Mouse (Mus musculus): ENCODE results near the gene Klf11.
"Not testable (repeated sequence)": the region's sequence is repeated elsewhere in the genome, so short reads cannot be mapped to it uniquely, and the experiment has no call there.

Klf11 gene

DNA sequence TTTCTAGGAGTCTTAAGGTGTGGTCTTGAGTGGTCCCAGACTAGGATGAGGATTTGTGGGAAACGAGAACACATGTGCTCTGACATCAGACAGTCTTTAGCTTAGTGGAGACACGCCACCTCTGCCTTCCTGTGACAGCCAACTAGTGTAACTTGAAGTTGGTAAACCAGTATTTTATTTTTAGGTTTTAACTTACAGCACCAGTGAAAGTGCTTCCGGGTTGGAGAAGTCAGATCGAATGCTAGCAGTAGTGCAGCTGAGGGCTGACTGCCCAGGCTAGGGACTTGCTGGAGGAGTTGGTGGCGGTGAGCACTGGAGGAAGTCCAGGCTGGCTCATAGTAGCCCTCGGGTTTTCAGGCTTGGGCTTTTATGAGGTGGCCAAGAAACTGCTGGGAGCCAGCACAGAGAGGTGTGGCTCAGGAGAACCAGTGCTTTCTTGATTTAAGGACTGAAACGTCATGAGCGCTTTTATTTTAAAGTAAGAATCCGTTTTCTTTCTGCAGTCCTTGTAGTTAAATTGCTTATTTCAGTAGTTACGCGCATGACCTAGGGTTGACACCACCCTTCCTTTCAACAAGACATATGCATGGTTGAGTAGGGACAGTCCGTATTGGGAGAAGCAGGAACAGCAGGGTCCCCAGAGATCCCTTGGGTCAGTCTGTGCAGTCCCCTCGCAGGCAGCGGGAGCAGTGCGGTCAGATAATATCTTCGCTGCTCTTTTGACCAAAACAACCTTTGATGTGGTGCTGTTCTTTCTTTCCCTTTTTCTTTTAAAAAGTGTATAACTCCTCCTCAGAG lies 3.2 kb downstream of the Klf11 start:
- DNase-seq (ENCODE audit: low read depth, low spot score) = no peak

DNA sequence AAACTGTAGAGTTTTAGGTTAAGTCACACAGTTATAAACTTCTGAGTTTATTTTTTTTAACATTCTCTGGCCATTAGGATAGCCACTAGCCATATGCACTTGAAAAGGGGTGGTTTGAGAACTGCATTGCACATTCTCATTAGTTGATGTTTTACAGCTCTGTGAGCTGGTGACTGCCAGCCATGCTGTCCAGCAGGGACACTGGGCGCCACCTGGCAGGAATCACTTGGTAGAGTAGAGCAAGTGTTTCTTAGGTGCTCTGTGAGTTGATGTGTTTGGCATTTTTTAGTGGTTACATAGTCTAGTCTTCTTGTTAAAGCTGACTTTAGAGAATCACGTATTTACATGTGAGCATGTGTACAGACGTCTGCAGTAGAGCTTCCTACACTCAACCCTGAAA lies 5.4 kb downstream of the Klf11 start:
- DNase-seq (ENCODE audit: low read depth, low spot score) = no peak

DNA sequence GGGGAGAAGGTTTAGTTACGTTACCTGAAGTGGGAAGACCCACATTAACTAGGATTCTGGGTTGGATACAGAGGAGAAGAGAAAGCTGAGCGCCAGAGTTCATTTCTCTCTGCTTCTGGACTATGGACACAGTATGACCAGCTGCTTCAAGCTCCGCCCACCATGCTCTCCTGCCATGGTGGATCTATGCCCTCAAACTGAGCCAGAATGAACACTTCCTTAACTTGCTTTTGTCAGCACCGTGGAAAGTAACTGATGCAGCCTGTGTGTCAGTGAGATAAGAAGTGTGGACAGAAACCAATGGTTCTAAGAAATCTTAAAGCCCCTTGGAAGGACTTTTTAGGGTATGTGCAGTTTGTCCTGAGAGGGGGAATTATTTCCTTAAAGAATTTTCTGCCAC lies 7.9 kb downstream of the Klf11 start:
- DNase-seq (ENCODE audit: low read depth, low spot score) = no peak

DNA sequence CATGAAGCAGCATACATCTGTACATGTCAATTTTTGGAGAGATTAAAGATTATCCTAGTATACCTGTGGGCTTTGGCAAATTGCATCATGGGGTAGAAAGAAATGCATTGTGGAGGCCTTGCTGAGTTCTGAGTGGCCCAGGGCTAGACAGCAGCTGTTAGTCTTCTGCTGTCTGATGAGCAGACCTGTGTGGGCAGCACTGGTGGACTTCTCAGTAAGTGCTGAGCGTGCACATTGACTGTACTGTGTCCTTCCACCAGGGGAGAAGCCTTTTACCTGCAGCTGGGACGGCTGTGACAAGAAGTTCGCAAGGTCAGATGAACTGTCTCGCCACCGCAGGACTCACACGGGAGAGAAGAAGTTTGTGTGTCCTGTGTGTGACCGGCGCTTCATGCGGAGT lies 8.8 kb downstream of the Klf11 start:
- DNase-seq (ENCODE audit: low read depth, low spot score) = no peak

- no peak for DNase-seq (ENCODE audit: low read depth, low spot score)
Measured at GRCm38 (mm10) chr12:24661100-24661499, 10.0 kb downstream of the Klf11 start.

DNA sequence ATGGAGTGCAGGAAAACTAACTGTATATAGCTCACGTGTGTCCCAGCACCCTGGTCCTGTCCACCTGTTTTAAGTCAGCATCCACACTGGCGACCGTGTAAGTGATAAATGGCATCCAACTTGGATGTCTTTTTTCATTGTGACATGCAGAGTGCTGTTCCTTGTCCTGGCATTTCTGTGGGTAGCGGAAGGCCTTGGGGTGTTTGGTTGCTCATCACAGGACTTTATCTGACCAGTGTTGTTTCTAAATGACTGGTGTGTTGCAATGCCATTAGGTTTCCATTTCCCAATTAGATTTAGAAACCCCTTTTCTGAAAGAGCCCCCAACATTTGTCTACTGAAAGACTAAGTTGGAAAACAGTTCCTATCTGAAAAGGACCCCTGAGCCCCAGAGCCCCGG lies 11.1 kb downstream of the Klf11 start:
- DNase-seq (ENCODE audit: low read depth, low spot score) = no peak

DNA sequence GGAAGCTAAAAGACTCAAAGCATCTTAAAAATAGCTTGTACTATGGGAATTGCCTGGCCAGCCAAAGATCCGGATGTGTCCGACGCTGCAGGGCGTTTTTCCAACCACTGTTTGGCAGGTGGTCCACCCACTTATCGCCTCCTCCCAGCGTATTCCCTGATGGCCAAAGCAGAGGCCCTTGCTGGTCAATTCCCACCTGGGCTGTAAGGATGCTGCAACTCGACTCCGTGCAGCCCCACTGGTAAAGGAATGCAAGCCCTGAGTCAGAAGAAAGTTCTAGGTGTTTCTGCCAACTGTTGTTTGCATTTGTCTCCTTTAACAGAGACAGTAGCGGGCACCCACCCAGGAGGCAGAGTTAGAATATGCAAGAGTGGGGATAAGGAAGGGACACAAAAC lies 29.0 kb downstream of the Klf11 start:
- no peak for DNase-seq (ENCODE audit: low read depth, low spot score)

- DNase-seq (ENCODE audit: low read depth, low spot score) = no peak
Measured at GRCm38 (mm10) chr12:24680492-24681285, 29.6 kb downstream of the Klf11 start.

DNA sequence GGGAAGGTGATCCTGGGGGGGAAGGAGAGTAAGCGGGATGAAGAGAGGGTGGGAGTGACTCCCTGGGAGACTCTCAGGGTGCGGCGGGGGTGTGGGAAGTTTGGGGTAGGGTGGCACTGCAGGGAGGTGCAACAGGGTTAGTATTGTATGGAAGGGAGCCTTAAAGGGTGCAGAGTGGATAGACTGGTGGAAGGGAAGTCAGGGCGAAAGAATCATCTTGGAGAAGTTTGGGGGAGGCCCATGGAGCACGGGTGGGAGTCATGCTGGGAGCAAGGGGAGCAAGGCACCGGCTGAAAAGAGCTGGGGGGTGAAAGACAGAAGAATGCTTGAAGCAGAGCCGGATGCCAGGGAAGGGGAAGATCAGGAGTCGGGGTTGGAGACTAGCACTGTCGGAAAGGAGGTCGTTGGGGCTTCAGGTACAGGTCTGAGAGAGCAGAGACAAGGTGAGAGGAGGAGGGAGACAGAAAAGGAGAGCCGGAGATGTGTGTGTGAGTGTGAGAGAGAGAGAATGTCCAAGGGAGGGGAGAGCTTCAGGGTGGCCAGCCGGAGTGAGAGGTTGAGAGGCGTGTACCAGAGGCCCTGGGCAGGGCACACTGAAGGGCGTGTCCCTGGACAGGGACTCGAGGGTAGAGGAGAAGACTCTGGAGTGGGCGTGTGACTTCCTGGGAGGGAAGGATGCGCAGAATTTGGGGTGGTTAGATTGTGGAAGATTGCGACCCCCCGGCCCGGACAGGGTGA lies 30.4 kb downstream of the Klf11 start, which contains the start of gene Cys1:
Cys1 (minus strand) TSS at position 528 of the 738 bp plus-strand sequence.
- no peak for DNase-seq (ENCODE audit: low read depth, low spot score)

GRCm38 (mm10) chr12:24682563-24682962 lies 31.5 kb downstream of the Klf11 start:
- DNase-seq (ENCODE audit: low read depth, low spot score) = no peak

DNA sequence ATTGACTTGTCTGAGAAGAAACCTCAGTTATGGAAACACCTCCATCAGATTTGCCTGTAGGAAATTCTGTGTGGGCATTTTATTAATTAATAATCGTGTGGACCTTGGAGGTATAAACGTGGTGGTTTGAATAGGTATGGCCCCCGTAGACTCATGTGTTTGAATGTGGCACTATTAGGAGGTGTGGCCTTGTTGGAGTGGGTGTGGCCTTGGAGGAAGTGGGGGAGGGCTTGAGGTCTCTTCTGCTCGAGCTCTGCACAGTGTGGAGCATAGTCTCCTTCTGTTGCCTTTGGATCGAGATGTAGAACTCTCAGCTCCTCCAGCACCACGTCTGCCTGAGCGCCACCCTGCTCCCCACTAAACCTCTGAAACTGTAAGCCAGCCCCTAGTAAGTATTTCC lies 32.4 kb downstream of the Klf11 start:
- no peak for DNase-seq (ENCODE audit: low read depth, low spot score)

DNA sequence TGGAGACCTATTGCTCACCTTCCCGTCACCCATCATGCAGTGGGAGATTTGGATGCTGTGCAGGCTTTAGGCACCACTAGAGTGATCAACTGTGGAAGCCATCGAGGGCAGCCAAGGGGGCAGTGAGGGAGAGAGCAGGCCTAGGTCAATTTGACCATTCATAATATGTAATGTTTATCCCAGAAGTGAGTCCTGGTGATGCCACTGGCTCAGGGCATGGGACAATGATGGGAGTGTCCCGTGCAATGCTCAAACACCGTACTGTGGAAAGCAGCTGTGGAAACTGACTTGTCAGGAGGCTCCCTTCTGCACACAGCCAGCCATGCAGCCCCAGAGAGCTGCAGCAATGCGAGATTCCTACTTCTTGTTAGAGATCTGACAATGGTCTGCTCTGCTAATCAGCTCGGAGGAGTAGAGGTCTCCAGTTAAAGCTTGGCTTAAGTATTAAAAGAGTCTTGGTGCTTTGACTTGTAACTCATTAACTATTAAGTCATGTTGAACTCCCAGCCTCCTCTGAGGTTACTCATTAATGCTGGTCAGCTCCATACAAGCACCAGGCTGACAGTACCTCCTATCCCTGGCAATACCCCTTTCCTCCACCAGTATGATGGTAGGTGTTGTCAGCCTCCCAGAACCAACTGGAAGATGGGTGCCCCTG lies 35.1 kb downstream of the Klf11 start:
- DNase-seq (ENCODE audit: low read depth, low spot score) = no peak

DNA sequence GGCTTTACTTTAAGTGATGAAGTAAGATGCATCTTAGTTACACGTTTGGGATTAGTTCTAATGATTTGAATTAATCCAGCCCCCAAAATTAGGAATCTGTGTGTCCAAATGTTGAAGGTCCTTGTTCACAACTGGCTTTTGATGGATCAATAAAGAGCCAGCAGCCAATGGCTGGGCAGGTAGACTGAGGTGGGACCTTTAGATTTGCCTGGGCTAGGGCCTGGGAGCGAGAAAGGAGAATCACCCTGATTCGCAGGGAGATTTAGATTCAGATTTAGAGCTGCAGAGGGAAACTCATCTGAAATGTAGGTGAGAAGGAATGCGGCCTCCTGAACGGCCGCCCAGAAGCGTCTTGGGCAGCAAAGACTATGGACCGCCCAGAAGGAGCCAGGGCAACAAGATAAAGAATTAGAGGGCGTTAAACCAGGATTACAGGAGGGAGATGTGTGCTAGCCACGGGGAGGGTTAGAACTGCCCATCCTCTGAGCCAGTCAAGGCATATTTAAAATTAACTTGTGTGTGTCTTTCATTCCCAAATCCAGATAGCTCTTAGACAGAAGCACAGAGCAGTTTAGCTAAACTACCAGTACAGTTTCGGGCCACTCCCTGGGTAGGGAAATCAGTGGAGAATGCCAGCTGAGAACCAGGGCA lies 35.7 kb downstream of the Klf11 start:
- DNase-seq (ENCODE audit: low read depth, low spot score) = no peak

DNA sequence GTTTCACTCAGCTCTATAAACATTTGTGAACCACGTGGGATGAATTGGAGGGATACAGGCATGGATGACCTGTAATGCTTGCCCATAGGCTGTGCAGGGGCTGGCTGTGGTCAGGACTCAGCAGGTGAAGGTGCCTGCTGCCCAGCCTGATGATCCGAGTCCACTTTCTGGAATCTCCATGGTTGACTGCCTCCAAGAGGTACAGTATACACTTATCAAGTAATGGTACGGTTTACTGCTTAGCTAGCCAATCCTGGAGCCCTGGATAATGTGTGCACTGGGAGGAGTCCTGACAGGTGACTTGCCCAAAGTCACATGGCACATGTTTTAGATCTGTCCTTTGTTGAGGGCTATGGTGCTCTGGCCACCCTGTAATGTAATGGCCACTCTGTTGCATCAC lies 39.3 kb downstream of the Klf11 start:
- no peak for DNase-seq (ENCODE audit: low read depth, low spot score)

GRCm38 (mm10) chr12:24696500-24697483 lies 45.7 kb downstream of the Klf11 start:
- DNase-seq (ENCODE audit: low read depth, low spot score) = no peak

DNA sequence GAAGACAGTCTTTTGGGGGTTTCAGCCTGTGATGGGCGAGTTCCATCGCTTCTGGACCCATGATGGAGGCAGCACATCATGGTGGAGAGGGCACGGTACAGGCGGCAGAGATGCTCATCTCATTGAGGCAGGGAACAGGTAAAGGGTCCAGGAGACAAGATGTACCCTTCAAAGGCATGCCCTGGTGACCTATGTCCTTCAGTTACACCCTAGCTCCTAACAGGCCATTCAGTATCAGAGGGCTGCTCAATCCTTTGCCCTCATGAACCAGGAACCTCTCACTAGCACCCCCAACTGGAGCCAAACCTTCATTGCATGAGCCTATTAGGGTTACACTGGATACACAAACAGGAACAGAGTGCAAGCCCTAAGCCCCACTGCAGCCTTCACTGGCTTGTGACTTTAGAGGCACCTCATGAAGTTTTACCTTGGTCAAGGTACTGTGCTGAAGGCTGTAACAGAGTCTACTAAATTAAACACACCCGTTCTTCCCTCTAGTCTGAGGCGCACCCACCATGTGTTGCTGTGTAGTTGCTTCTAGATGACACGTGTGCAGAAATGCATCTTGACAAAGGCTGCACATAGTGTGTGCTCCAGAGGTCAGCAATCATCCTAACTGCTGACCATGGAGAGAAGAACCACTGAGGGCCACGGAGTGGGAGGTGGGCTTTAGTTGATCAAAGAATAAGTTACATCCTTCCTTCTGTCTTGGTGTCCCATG lies 46.6 kb downstream of the Klf11 start:
- no peak for DNase-seq (ENCODE audit: low read depth, low spot score)

DNA sequence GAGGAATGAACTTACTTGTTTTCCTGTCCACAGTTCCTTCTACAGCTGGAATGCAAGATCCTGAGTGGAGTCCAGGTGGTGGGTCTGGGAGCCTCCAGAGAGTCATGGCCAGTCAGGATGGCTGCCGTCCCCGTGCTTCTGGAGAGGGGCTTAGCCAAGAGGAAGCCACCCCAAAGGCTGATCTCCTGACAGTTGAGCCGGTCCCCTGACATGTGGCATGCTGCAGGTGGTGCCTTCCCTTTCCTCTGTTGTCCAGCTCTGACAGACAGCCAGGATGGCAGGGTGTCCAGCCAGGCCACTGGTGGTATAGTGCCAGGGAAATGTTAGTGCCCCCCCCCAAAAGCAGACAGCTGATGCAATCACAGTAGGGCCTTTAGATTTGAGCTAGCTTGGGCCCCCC lies 47.4 kb downstream of the Klf11 start:
- no peak for DNase-seq (ENCODE audit: low read depth, low spot score)

- no peak for DNase-seq (ENCODE audit: low read depth, low spot score)
Measured at GRCm38 (mm10) chr12:24699578-24699977, 48.5 kb downstream of the Klf11 start.

DNA sequence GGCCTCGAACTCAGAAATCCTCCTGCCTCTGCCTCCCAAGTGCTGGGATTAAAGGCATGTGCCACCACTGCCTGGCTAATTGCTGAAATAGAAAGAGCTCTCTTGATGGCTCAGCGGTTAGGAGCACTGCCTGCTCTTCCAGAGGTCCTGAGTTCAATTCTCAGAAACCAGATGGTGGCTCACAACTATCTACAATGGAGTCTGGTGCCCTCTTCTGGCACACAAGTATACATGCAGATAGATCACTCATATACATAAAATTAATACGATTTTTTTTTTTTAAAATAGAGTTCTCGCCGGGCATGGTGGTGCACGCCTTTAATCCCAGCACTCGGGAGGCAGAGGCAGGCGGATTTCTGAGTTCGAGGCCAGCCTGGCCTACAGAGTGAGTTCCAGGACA lies 50.5 kb downstream of the Klf11 start:
- DNase-seq (ENCODE audit: low read depth, low spot score) = not testable (repeated sequence)
